Mouse (Mus musculus): ENCODE results near the gene Il4. TPM values are rescaled to one million over a fixed set of nuclear protein-coding genes. Genes with fewer than 3 reads are reported as not detected.
"Not testable (repeated sequence)": the region's sequence is repeated elsewhere in the genome, so short reads cannot be mapped to it uniquely, and the experiment has no call there.

Il4 gene
- polyA plus RNA-seq, 1 experiment = not detected

GRCm38 (mm10) chr11:53604983-53605382 is 13.5 kb downstream of the Il4 start:
- TF ChIP-seq POLR2A (IDR thresholded peaks at IDR 0.05; ENCODE audit: borderline replicate concordance, extremely low read depth, insufficient read depth, insufficient read length, poor library complexity, severe bottlenecking) (no peak), CTCF (IDR thresholded peaks at IDR 0.05; ENCODE audit: borderline replicate concordance, extremely low read depth, insufficient read depth, insufficient read length) (no peak)
- no peak for DNase-seq (ENCODE audit: low read depth)

GRCm38 (mm10) chr11:53591116-53591515 is 27.4 kb downstream of the Il4 start:
- TF ChIP-seq POLR2A (IDR thresholded peaks at IDR 0.05; ENCODE audit: borderline replicate concordance, extremely low read depth, insufficient read depth, insufficient read length, poor library complexity, severe bottlenecking) (no peak), CTCF (IDR thresholded peaks at IDR 0.05; ENCODE audit: borderline replicate concordance, extremely low read depth, insufficient read depth, insufficient read length) (no peak)
- no peak for DNase-seq (ENCODE audit: low read depth)

- TF ChIP-seq POLR2A (IDR thresholded peaks at IDR 0.05; ENCODE audit: borderline replicate concordance, extremely low read depth, insufficient read depth, insufficient read length, poor library complexity, severe bottlenecking) = no peak
- TF ChIP-seq CTCF (IDR thresholded peaks at IDR 0.05; ENCODE audit: borderline replicate concordance, extremely low read depth, insufficient read depth, insufficient read length) = peak; percentile 75
- DNase-seq (ENCODE audit: low read depth) = peak; percentile 35
Measured at GRCm38 (mm10) chr11:53590368-53590768, 28.1 kb downstream of the Il4 start.

GRCm38 (mm10) chr11:53588279-53588678 is 30.2 kb downstream of the Il4 start:
- DNase-seq (ENCODE audit: low read depth) = no peak
- no peak for TF ChIP-seq POLR2A (IDR thresholded peaks at IDR 0.05; ENCODE audit: borderline replicate concordance, extremely low read depth, insufficient read depth, insufficient read length, poor library complexity, severe bottlenecking)
- no peak for TF ChIP-seq CTCF (IDR thresholded peaks at IDR 0.05; ENCODE audit: borderline replicate concordance, extremely low read depth, insufficient read depth, insufficient read length)

GRCm38 (mm10) chr11:53585510-53585909 is 33.0 kb downstream of the Il4 start:
- no peak for DNase-seq (ENCODE audit: low read depth)
- no peak for TF ChIP-seq CTCF (IDR thresholded peaks at IDR 0.05; ENCODE audit: borderline replicate concordance, extremely low read depth, insufficient read depth, insufficient read length)
- no peak for TF ChIP-seq POLR2A (IDR thresholded peaks at IDR 0.05; ENCODE audit: borderline replicate concordance, extremely low read depth, insufficient read depth, insufficient read length, poor library complexity, severe bottlenecking)

- TF ChIP-seq POLR2A (IDR thresholded peaks at IDR 0.05; ENCODE audit: borderline replicate concordance, extremely low read depth, insufficient read depth, insufficient read length, poor library complexity, severe bottlenecking) = no peak
- peak; percentile 64; the same call in 1 of the 2 replicates for TF ChIP-seq CTCF (IDR thresholded peaks at IDR 0.05; ENCODE audit: borderline replicate concordance, extremely low read depth, insufficient read depth, insufficient read length)
- DNase-seq (ENCODE audit: low read depth) = peak; percentile 58
Measured at GRCm38 (mm10) chr11:53584849-53585248, 33.6 kb downstream of the Il4 start.

- TF ChIP-seq CTCF (IDR thresholded peaks at IDR 0.05; ENCODE audit: borderline replicate concordance, extremely low read depth, insufficient read depth, insufficient read length) (peak; percentile 36; the same call in 1 of the 2 replicates), POLR2A (IDR thresholded peaks at IDR 0.05; ENCODE audit: borderline replicate concordance, extremely low read depth, insufficient read depth, insufficient read length, poor library complexity, severe bottlenecking) (no peak)
- DNase-seq (ENCODE audit: low read depth) = peak; percentile 37
Measured at GRCm38 (mm10) chr11:53583151-53583550, 35.3 kb downstream of the Il4 start.

- DNase-seq (ENCODE audit: low read depth) = no peak
- TF ChIP-seq POLR2A (IDR thresholded peaks at IDR 0.05; ENCODE audit: borderline replicate concordance, extremely low read depth, insufficient read depth, insufficient read length, poor library complexity, severe bottlenecking) (no peak), CTCF (IDR thresholded peaks at IDR 0.05; ENCODE audit: borderline replicate concordance, extremely low read depth, insufficient read depth, insufficient read length) (no peak)
Measured at GRCm38 (mm10) chr11:53580562-53580961, 37.9 kb downstream of the Il4 start.

- peak; percentile 98 for DNase-seq (ENCODE audit: low read depth)
- no peak for TF ChIP-seq CTCF (IDR thresholded peaks at IDR 0.05; ENCODE audit: borderline replicate concordance, extremely low read depth, insufficient read depth, insufficient read length)
- peak; percentile 70; the same call in 1 of the 2 replicates for TF ChIP-seq POLR2A (IDR thresholded peaks at IDR 0.05; ENCODE audit: borderline replicate concordance, extremely low read depth, insufficient read depth, insufficient read length, poor library complexity, severe bottlenecking)
Measured at GRCm38 (mm10) chr11:53567224-53568014, 51.0 kb downstream of the Il4 start, which contains the start of gene Kif3a. Kif3a (plus strand) TSS chr11:53567379.

- DNase-seq (ENCODE audit: low read depth) = no peak
- TF ChIP-seq CTCF (IDR thresholded peaks at IDR 0.05; ENCODE audit: borderline replicate concordance, extremely low read depth, insufficient read depth, insufficient read length) (no peak), POLR2A (IDR thresholded peaks at IDR 0.05; ENCODE audit: borderline replicate concordance, extremely low read depth, insufficient read depth, insufficient read length, poor library complexity, severe bottlenecking) (no peak)
Measured at GRCm38 (mm10) chr11:53566646-53567045, 51.8 kb downstream of the Il4 start.

- TF ChIP-seq POLR2A (IDR thresholded peaks at IDR 0.05; ENCODE audit: borderline replicate concordance, extremely low read depth, insufficient read depth, insufficient read length, poor library complexity, severe bottlenecking) (no peak), CTCF (IDR thresholded peaks at IDR 0.05; ENCODE audit: borderline replicate concordance, extremely low read depth, insufficient read depth, insufficient read length) (no peak)
- DNase-seq (ENCODE audit: low read depth) = no peak
Measured at GRCm38 (mm10) chr11:53561986-53562385, 56.5 kb downstream of the Il4 start.

GRCm38 (mm10) chr11:53559980-53560379 is 58.5 kb downstream of the Il4 start:
- not testable (repeated sequence) for DNase-seq (ENCODE audit: low read depth)

- not testable (repeated sequence) for DNase-seq (ENCODE audit: low read depth)
Measured at GRCm38 (mm10) chr11:53557992-53558391, 60.5 kb downstream of the Il4 start.

GRCm38 (mm10) chr11:53556529-53556928 is 61.9 kb downstream of the Il4 start:
- DNase-seq (ENCODE audit: low read depth) = not testable (repeated sequence)

All from brain, embryonic 14.5 days (tissue).